Mouse (Mus musculus) C2C12 (cell line): ENCODE results near the gene Ebf1. TPM values are rescaled to one million over a fixed set of nuclear protein-coding genes. Genes with fewer than 3 reads are reported as not detected.

ENCODE experiments used
- H3K27me3 ChIP-seq: one replicate; pipeline ENCODE4 v1.6.1; 2011; ENCODE audit not compliant: control insufficient read depth, insufficient read depth, insufficient read length
- H3K36me3 ChIP-seq: one replicate; pipeline ENCODE4 v1.6.1; 2011; ENCODE audit not compliant: control insufficient read depth, insufficient read depth
- H3K4me3 ChIP-seq: one replicate; pipeline ENCODE4 v1.5.1; 2011; ENCODE audit warnings: mild to moderate bottlenecking, control low read depth; ENCODE audit not compliant: poor library complexity, insufficient read depth, severe bottlenecking
- H3K79me2 ChIP-seq: one replicate; pipeline ENCODE4 v1.6.1; 2011; ENCODE audit not compliant: control insufficient read depth, insufficient read depth
- H3K79me3 ChIP-seq: one replicate; pipeline ENCODE4 v1.6.1; 2011; ENCODE audit warnings: low read depth, control low read depth
- H3ac ChIP-seq: one replicate; pipeline ENCODE3; 2011; ENCODE audit warnings: low read depth; ENCODE audit not compliant: control insufficient read depth, insufficient read length
- CEBPB ChIP-seq: IDR thresholded peaks from one replicate; pipeline ENCODE4 v1.6.1; 2011; ENCODE audit warnings: low read depth, mild to moderate bottlenecking, control low read depth, moderate library complexity
- CTCF ChIP-seq: IDR thresholded peaks from one replicate; pipeline ENCODE4 v1.5.1; 2011; ENCODE audit not compliant: control insufficient read depth, insufficient read depth, insufficient read length
- FOSL1 ChIP-seq: IDR thresholded peaks from one replicate; pipeline ENCODE4 v1.8.0; 2011; ENCODE audit warnings: mild to moderate bottlenecking, low read length; ENCODE audit not compliant: poor library complexity, insufficient read depth, severe bottlenecking
- MAX ChIP-seq: IDR thresholded peaks from one replicate; pipeline ENCODE4 v1.6.1; 2011; ENCODE audit warnings: mild to moderate bottlenecking, control low read depth
- MYOD1 ChIP-seq: IDR thresholded peaks from one replicate; pipeline ENCODE4 v1.6.1; 2011; ENCODE audit warnings: low read depth; ENCODE audit not compliant: control insufficient read depth, insufficient read length
- MYOG ChIP-seq: IDR thresholded peaks from one replicate; pipeline ENCODE4 v1.6.1; 2011; ENCODE audit not compliant: control insufficient read depth, insufficient read length; ENCODE audit errors: extremely low read depth
- USF1 ChIP-seq: IDR thresholded peaks from one replicate; pipeline ENCODE4 v1.6.1; 2011; ENCODE audit warnings: low read depth, mild to moderate bottlenecking, control low read depth, moderate library complexity
- polyA plus RNA-seq: library from polyadenylated mRNA; unstranded; fragments of >200 nt; fragmentation: generic; extraction: Trizol; gene quantifications from one replicate; pipeline ENCODE4 v1.2.1, GENCODE M21; 2012; ENCODE audit warnings: missing spikeins

The Ebf1 gene
- polyA plus RNA-seq, 1 experiment, result 4.3 TPM

- H3K79me2 ChIP-seq, result no peaks in the 10 kb centered on the region
- H3K36me3 ChIP-seq, result no peaks in the 10 kb centered on the region
- no peak for TF ChIP-seq CTCF
- TF ChIP-seq MAX, result no peak
- TF ChIP-seq FOSL1, result no peak
- TF ChIP-seq CEBPB, result no peak
- TF ChIP-seq MYOG, result no peak
- no peak for TF ChIP-seq USF1
- no peak for TF ChIP-seq MYOD1
- no peak overlapping the region for H3ac ChIP-seq
- no peaks in the 10 kb centered on the region for H3K79me3 ChIP-seq
- no peaks in the 10 kb centered on the region for H3K27me3 ChIP-seq
- H3K4me3 ChIP-seq, result no peak overlapping the region
Observed at GRCm38 (mm10) chr11:44768346-44768745, 151.2 kb downstream of the Ebf1 start.

GRCm38 (mm10) chr11:44770989-44771564 is 154.0 kb downstream of the Ebf1 start:
- TF ChIP-seq MYOG (no peak), CEBPB (no peak), FOSL1 (no peak), CTCF (no peak), MAX (no peak), MYOD1 (no peak), USF1 (no peak)
- H3K79me2 ChIP-seq, result no peaks in the 10 kb centered on the region
- H3K4me3 ChIP-seq, result no peak overlapping the region
- no peaks in the 10 kb centered on the region for H3K79me3 ChIP-seq
- H3K36me3 ChIP-seq, result no peaks in the 10 kb centered on the region
- H3ac ChIP-seq, result no peak overlapping the region
- H3K27me3 ChIP-seq, result no peaks in the 10 kb centered on the region

GRCm38 (mm10) chr11:44774411-44774810 is 157.3 kb downstream of the Ebf1 start:
- TF ChIP-seq USF1 (no peak), MAX (no peak), MYOG (no peak), CTCF (no peak), CEBPB (no peak), MYOD1 (no peak)
- Histone ChIP-seq H3K4me3 (no peak overlapping the region), H3K79me2 (no peaks in the 10 kb centered on the region), H3ac (no peak overlapping the region), H3K79me3 (no peaks in the 10 kb centered on the region), H3K27me3 (no peaks in the 10 kb centered on the region), H3K36me3 (no peaks in the 10 kb centered on the region)

- Histone ChIP-seq H3K36me3 (no peaks in the 10 kb centered on the region), H3K79me3 (no peaks in the 10 kb centered on the region), H3K4me3 (no peak overlapping the region), H3K79me2 (no peaks in the 10 kb centered on the region), H3K27me3 (no peaks in the 10 kb centered on the region), H3ac (no peak overlapping the region)
- TF ChIP-seq FOSL1, result no peak
- TF ChIP-seq USF1, result no peak
- TF ChIP-seq CTCF, result no peak
- TF ChIP-seq MYOD1, result no peak
- no peak for TF ChIP-seq MYOG
- TF ChIP-seq CEBPB, result no peak
- TF ChIP-seq MAX, result no peak
Observed at GRCm38 (mm10) chr11:44775549-44775948, 158.4 kb downstream of the Ebf1 start.

GRCm38 (mm10) chr11:44776556-44776955 is 159.4 kb downstream of the Ebf1 start:
- Histone ChIP-seq H3ac (no peak overlapping the region), H3K79me2 (no peaks in the 10 kb centered on the region), H3K79me3 (no peaks in the 10 kb centered on the region), H3K27me3 (no peaks in the 10 kb centered on the region), H3K4me3 (no peak overlapping the region), H3K36me3 (no peaks in the 10 kb centered on the region)
- TF ChIP-seq USF1, result no peak
- no peak for TF ChIP-seq MAX
- no peak for TF ChIP-seq CTCF
- TF ChIP-seq FOSL1, result no peak
- no peak for TF ChIP-seq CEBPB
- no peak for TF ChIP-seq MYOG
- TF ChIP-seq MYOD1, result no peak

- Histone ChIP-seq H3ac (no peak overlapping the region), H3K4me3 (no peak overlapping the region), H3K79me2 (no peaks in the 10 kb centered on the region), H3K79me3 (no peaks in the 10 kb centered on the region), H3K36me3 (no peaks in the 10 kb centered on the region), H3K27me3 (no peaks in the 10 kb centered on the region)
- TF ChIP-seq CTCF (no peak), FOSL1 (no peak), MYOG (no peak), CEBPB (no peak), MAX (no peak), MYOD1 (no peak), USF1 (no peak)
Observed at GRCm38 (mm10) chr11:44777331-44778310, 160.5 kb downstream of the Ebf1 start.
